Comparison of ENCODE assay signal across 15 mouse cellular contexts in the genomic region with DNA sequence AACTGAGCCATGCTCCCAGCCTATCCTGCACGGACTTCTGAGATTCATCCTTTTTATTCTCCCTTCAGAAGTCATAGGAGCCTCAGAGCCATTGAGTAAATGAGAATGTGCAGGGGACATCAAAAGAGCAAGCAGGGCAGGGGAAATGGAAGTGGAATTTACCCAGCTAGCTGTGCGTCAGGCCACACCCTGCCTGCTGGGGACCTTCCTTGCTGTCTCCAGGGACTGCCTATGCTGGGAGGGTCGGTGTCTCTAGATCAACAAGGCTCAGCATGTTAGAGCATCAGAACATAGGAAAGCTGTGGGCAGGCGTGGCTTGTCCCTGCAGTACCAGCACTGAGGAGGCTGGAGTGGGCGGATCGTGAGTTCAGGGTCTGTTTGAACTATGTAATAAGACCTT. TPM values are rescaled to one million over a fixed set of nuclear protein-coding genes. Genes with fewer than 3 reads are reported as not detected.
DNase-seq lines count a peak whose midpoint lies in the region; ATAC-seq and TF ChIP-seq lines count a peak whose summit lies in the region.
"Had no signal": no experiment of that assay in that cellular context is flagged by ENCODE, and none has a peak within 500 bp of the region (broad histone marks: within the 10 kb centered on the region; RNA-seq: fewer than 3 reads in every experiment).

No protein-coding gene starts in this region.

- no peaks in the 10 kb centered on the region for H3K27me3 ChIP-seq in kidney, postnatal 0 days (ENCODE audit: insufficient read depth, low read length)
- H3K27me3 ChIP-seq: limb, embryonic 15.5 days; neural tube, embryonic 15.5 days had no signal

- no peak for DNase-seq in gastrocnemius, adult 2 months
- DNase-seq in gastrocnemius, adult 8-10 months (ENCODE audit: low spot score in 2 of 2) = no peak
- DNase-seq in A20 (ENCODE audit: low read depth, low spot score) (peak; percentile 12), ZHBTc4 (ENCODE audit: low read depth, low spot score) (peak; percentile 91)
- DNase-seq in kidney, postnatal 0 days (ENCODE audit: low spot score) = peak; percentile 39
- no peak for DNase-seq in B cell, adult 2 months
- no peak for DNase-seq in right cerebral cortex, adult 2 months (ENCODE audit: low spot score in 2 of 2)
- DNase-seq in cerebellum, adult 8-10 months = no peak
- DNase-seq: right cerebral cortex, postnatal 14 days; thymus, postnatal 25 days had no signal

- H3K27ac ChIP-seq in gastrocnemius, adult 2 months = peak overlapping the region; percentile 68
- 0 out of 2 replicates have a peak overlapping the region, but pooled peaks have one; percentile 13 for H3K27ac ChIP-seq in kidney, postnatal 0 days
- H3K27ac ChIP-seq: limb, embryonic 15.5 days; macrophage; neural tube, embryonic 15.5 days had no signal

- intact Hi-C loops in gastrocnemius, adult 2 months (cut with DNase I) = no loop called here

- no peak for TF ChIP-seq CTCF in gastrocnemius, adult 2 months (IDR thresholded peaks at IDR 0.05)
- no peak for TF ChIP-seq CTCF in kidney, postnatal 0 days (IDR thresholded peaks at IDR 0.05; ENCODE audit: low read depth)

- no peaks in the 10 kb centered on the region for H3K4me1 ChIP-seq in kidney, postnatal 0 days (replicated peaks; ENCODE audit: insufficient read depth, low read length)
- H3K4me1 ChIP-seq: limb, embryonic 15.5 days; neural tube, embryonic 15.5 days had no signal

- H3K36me3 ChIP-seq in kidney, postnatal 0 days (ENCODE audit: insufficient read depth, low read length) = no peaks in the 10 kb centered on the region
- H3K36me3 ChIP-seq: limb, embryonic 15.5 days; neural tube, embryonic 15.5 days had no signal

- ATAC-seq in kidney, postnatal 0 days (replicated peaks; ENCODE audit: low FRiP score, low read depth) = no peak

- no peak overlapping the region for H3K9ac ChIP-seq in kidney, postnatal 0 days (ENCODE audit: low read depth, low read length)
- H3K9ac ChIP-seq: limb, embryonic 15.5 days; neural tube, embryonic 15.5 days had no signal

- no peaks in the 10 kb centered on the region for H3K9me3 ChIP-seq in kidney, postnatal 0 days (replicated peaks; ENCODE audit: low read length)
- H3K9me3 ChIP-seq: limb, embryonic 15.5 days; neural tube, embryonic 15.5 days had no signal

- 37% methylated on average over 6 of the region's 6 CpGs for WGBS in kidney, postnatal 0 days

- H3K4me3 ChIP-seq in gastrocnemius, adult 2 months = no peak overlapping the region
- H3K4me3 ChIP-seq in kidney, postnatal 0 days (replicated peaks; ENCODE audit: low read depth, low read length) = no peak overlapping the region
- H3K4me3 ChIP-seq: erythroblast, embryonic 14.5 days; limb, embryonic 15.5 days; neural tube, embryonic 15.5 days had no signal

- H3K4me2 ChIP-seq in kidney, postnatal 0 days (ENCODE audit: low read length) = no peak overlapping the region
- H3K4me2 ChIP-seq: limb, embryonic 15.5 days; neural tube, embryonic 15.5 days had no signal

RNA-seq across cellular contexts. Expression of a gene that starts 42.6 kb away (rescaled TPM):
- total RNA-seq in gastrocnemius, adult 2 months (2021) = 10 to 100 TPM; 70.1 to 76.4 TPM
- total RNA-seq in gastrocnemius, adult 8-10 months (2022) = 100 to 1,000 TPM in 1 of 4 experiments, 10 to 100 TPM in 3; 65.1 to 102 (median 78.7) TPM
- 12.0 and 13.8 TPM in 2 replicates for polyA plus RNA-seq in kidney, postnatal 0 days (2015; fragmentation: Nextera tagmentation; extraction: Ambion mirVana)
- total RNA-seq: common myeloid progenitor, adult 5-6 weeks had no signal

Comparison
In these comparisons a context has a peak if more than half of its experiments do, and no peak if none do; other contexts are left out.
1. DNase-seq: peak in A20 (single experiment), ZHBTc4 (single experiment) and kidney, postnatal 0 days (single experiment); none in gastrocnemius, adult 2 months (single experiment), gastrocnemius, adult 8-10 months (0 of 2), B cell, adult 2 months (0 of 2), right cerebral cortex, adult 2 months (0 of 2) and cerebellum, adult 8-10 months (single experiment).